Mouse (Mus musculus) cerebellum, adult 2 months (tissue): Measurements from ENCODE around the gene Sbk3.

Experiments
- CTCF ChIP-seq: fragments of 200-500 bp; IDR thresholded peaks from 2 replicates; pipeline ENCODE4 v1.5.1; 2011; ENCODE audit warnings: low read depth, mild to moderate bottlenecking, control low read depth, low read length, moderate library complexity, borderline replicate concordance; ENCODE audit not compliant: insufficient read depth
- POLR2A ChIP-seq: fragments of 200-500 bp; IDR thresholded peaks from 2 replicates; pipeline ENCODE4 v1.6.1; 2011; ENCODE audit warnings: low read length, control low read depth, borderline replicate concordance; ENCODE audit not compliant: insufficient read depth

- TF ChIP-seq CTCF (no peak), POLR2A (no peak)
These were observed 49.8 kb downstream of the Sbk3 start for GRCm38 (mm10) chr7:4920976-4921823.
